Mouse (Mus musculus) layer of hippocampus, postnatal 14 days (tissue): Measurements from ENCODE around the gene Rps11. TPM values are rescaled to one million over a fixed set of nuclear protein-coding genes. Genes with fewer than 3 reads are reported as not detected.
A peak's percentile ranks its signal among the peaks of the same experiment; 100 is the strongest.
"Not testable (repeated sequence)": the region's sequence is repeated elsewhere in the genome, so short reads cannot be mapped to it uniquely, and the experiment has no call there.

Experiments
- DNase-seq, 2 experiments: peaks; one replicate each; pipeline ENCODE4 v3.0.0; 2021 to 2022; ENCODE audit warnings: low spot score in 2 of 2, mixed read lengths in 1 of 2
- total RNA-seq, 2 experiments: library from RNA; stranded (reverse); gene quantifications; 2 replicates each; pipeline ENCODE4 v1.2.3; 2021

Rps11 gene
- total RNA-seq, 2 experiments from 2014 or later = 427 to 461 TPM

DNA sequence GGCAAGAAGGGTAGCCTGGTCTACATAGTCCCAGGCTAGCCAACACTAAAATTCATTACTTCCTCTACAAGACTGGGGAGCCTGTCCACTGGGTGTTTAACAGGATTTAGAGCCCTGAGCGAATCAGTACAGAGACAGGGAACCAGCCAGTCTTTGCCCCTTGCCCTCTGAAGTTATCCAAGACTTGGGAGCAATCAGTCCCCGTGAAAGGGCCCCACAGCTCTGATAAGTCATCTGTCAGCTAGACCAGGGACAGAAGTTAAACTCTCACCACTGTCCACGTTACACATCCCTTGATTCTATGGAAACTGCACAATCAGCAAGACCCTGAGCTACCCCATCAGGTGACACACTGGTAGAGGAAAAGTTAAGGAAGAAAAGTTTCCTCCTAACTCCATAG is 11.7 kb downstream of the Rps11 start:
- no peak for DNase-seq

DNA sequence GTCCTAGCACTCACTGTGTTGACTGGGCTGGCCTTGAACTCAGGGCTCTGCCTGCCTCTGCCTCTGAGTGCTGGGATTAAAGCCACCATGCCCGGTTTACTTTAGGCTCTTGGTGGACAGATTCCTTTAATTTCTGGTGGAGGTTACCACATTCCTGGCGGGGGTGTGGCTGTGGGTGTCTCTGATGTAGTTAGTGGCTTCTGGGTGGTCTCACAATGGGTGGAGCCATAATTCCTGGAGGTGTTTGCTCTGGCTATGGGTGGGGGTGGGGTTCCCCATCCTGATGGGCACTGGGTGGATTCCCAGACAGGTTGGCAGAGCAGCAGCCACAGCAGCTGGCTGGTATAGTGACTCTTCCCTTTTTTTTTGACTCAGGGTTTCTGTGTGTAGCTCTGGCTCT is 12.3 kb downstream of the Rps11 start:
- no peak for DNase-seq

DNA sequence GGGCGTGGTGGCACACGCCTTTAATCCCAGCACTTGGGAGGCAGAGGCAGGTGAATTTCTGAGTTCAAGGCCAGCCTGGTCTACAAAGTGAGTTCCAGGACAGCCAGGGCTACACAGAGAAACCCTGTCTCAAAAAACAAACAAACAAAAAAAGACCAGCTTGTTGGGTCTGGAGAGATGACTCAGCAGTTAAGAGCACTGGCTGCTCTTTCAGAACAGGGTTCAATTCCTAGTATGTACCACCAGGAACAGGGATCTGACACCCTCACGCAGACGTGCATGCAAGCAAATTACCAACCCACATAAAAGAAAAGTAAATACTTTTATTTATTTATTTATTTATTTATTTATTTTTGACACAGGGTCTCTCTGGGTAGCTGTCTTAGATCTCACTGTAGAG is 14.2 kb downstream of the Rps11 start:
- DNase-seq = not testable (repeated sequence)

DNA sequence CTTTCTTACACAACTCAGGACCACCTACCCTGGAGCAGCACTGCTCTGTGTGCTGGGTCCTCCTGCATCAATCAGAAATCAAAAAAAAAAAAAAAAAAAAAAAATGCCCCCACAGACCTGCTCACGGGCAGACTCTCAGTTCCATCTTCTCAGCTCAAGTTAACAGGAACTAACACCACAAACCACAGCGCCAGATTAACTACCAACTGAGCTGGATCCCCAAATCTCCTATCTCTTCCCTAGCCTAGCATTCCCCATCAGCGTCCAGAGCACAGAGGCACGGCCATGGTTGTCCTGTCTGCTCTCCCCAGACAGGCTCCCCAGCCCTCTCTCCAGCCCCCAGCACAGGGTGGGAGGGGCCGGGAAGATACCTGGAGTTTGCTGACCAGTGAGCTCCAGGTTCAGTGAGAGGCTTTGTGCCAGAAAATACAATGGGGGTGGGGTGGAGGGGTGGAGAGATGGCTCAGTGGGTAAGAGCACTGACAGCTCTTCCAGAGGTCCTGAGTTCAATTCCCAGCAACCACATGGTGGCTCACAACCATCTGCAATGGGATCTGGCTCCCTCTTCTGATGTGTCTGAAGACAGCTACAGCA is 17.1 kb downstream of the Rps11 start:
- no peak for DNase-seq

DNA sequence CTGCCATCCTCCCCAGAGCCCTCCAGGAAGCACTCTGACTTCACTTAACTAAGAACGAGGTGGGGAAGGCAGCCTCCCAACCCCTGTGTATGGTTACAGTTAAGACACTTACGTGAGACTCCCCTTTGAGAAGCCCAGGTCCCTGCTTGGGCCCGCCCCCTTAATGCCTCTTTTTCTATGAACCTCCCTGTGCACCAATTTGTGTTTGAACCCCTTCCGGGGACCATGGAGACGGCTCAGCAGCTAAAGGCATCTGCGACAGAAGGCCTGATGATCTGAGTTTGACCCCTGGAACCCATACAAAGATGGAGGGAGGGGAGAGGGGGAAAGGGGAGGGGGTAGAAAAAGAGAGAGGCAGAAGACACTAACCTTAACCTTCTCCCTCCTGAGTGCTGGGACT is 17.8 kb downstream of the Rps11 start:
- DNase-seq = no peak

DNA sequence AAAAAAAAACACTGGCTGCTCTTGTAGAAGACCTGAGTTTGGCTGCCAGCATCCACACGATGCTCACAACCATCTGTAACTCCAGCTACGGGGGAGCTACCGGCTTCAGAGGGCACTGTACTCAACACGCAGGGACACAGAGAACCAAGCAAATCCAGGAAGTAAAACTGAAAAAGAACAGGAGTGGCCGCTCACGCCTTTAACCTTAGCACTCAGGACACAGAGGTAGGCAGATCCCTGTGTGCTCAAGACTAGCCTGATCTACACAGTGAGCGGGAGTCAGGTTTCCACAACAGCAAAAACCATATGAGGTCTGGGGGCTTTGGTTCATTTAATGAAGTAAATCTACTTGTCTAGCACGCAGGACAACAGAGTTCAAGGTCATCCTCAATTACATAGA is 18.7 kb downstream of the Rps11 start:
- no peak for DNase-seq

DNA sequence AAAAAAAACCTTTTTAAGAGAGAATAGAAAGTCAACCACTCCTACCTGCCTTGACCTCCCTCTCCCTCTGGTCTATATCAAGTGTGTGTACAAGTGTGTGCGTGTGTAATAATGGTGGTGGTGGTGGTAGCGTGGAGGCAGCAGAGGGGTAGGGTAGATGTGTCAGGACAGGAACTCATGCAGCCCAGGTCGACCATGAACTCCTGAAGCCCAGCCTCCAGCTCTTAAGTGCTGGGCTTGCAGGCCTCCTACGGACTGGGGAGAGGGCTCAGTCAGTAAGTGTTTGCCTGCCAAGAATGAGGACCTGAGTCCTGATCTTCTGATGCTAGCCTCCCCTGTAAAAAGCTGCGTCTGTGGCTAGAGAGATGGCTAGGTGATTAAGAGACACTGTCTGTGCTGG is 19.3 kb downstream of the Rps11 start:
- DNase-seq = no peak

DNA sequence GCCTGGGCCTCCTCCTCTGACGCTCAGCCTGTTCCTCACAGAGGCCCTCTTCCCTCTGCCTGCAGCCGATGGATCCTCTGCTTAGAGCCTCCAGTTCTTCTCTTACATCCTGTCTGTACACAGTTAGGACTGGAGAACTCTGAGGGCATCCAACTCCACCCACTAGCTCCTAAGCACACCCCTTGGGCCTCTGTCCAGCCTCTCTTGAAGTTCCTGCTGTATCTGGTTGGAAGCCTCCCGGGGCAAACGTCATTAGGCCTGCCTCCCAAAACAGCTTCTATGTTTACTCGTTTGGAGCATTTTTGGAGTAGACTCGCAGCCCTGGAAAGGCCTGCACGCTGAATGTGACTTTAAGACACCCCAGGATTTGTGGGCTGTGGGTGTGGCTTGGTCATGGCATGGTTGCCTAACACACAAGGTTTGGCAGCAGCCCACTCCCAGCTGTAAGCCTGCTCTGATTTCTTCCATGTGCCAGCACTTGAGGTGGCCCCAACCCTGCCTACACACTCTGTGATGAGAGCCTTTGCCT is 20.5 kb downstream of the Rps11 start, which contains the start of gene Fcgrt:
Gene Fcgrt (minus strand): TSS at position 200 of the 529 bp plus-strand sequence.
- peak in 1 of 2 experiments; percentile 67 for DNase-seq

DNA sequence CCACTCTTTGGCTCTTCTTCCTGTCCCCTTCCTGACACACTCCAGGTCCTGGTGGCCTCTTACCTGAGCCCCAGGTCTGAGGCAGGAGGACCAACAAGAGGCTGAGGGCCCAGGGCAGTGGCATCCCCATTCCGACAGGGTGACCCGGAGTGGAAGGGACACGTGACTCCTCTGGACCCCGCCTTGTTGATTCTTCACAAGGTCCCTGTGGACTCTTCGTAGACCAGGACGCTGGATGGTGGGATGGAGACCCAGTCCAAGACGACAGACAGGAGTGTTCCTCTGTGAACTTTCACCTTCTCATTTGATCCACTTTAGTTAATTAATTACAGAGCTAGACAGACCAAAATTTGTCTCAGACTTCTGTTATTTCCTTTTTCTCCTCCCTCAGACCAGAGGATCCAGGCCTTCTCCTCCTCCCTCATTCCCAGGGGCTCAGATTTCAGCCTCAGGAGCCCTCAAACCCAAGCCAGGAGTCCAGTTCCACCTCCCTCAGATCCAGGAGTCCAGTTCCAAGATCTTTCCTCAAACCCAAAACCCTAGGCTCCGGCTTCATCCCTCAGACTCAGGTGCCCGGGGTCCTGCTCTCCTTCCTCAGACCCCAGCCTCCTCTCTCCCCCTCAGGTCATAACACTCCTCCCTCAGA is 21.2 kb downstream of the Rps11 start:
- DNase-seq = no peak

DNA sequence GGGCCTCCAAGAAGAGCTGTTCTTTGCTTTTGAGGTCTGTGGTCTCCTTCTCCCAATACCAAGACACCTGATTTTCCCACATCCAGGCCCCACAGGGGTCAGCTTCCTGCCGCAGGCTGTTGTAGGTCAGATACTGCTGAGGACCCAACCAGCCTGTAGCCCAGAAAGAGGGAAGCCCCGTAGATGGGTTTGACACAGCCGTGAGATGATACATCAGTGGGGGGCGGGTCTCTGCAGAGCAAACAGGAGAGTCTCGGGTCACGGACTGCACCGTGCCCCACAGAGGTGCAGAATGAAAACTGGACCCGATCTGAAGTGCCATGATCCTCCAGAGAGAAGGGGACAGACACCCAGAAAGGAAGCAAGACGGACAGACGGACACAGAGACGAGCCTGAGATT is 21.8 kb downstream of the Rps11 start:
- no peak for DNase-seq

DNA sequence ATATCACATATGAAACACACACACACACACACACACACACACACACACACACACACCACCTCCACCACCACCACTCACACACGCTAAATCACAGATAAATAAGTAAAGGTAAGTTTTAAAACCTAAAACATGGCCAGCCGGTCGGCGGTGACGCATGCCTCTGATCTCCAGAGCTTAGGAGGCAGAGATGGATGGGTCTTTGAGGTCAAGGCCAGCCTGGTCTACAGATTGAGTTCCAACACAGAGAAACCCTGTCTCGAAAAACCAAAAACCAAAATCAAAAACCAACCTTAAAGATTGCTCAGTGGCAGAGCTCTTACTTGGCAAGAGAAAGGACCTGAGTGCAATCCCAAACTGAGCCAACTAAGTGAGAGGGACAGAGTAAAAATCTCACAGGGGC is 24.2 kb downstream of the Rps11 start:
- no peak for DNase-seq

DNA sequence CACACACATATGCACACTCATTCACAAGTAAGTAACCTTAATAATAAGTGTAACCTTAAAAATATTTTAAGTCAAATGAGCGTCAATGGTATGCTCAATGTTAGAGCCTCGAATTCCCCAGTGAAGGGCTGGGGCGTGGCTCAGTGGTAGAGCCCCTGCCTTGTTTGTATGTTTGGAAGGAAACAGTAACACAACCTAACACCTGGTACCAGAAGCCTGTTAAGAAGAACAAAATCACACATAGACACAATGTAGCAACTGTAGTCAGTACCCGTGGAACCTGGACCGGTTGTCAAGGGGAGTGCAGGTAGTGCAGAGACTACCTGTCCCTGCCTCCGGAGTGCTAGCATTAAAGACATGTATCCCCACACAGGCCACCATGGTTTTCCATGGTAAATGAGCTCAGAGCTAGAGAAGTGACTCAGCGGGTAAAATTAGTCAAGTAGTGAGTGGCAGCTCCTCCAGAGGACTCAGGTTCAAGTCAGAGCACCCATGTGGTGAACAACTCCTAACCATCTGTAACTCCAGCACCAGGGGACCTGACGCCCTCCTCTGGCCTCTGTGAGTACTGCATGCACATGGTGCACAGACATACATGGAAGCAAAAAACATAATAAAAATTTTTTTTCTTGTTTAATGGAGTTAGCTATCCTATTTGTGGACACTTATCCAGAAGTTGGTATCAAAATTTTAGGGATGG is 25.5 kb downstream of the Rps11 start:
- DNase-seq = no peak

DNA sequence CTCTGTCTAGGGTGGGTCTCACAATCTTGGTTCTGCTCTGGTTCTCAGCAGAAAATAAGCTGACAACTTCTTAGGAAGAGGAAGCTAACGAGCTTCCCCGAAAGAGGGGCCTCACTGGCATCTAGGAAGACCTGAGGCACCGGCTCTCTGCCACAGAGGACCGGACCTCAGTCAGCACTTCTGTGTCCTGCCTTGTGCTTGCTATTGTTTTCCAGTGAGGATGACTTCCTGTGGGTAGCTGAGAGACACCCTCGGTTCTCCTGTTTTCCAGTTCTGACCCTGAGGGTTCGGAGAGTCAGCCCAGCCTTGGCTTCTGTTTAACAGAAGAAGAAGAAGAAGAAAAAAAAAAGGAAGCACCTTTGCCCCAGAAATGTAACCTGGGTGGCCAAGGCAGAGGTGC is 26.8 kb downstream of the Rps11 start:
- DNase-seq = no peak

DNA sequence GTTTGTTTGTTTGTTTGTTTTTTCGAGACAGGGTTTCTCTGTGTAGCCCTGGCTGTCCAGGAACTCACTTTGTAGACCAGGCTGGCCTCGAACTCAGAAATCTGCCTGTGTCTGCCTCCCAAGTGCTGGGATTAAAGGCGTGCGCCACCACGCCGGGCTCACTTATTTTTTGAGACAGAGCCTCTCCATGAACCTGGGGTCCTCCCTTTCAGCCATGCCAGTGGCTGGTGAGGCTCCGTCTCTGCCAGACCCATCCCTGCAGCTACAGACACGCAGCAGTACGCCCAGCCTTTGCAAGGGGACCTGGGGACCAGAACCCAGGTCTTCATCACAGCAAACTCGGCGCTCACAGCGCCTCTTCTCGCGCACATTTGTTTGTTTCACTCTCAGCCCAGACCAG is 28.3 kb downstream of the Rps11 start:
- DNase-seq = not testable (repeated sequence)

DNA sequence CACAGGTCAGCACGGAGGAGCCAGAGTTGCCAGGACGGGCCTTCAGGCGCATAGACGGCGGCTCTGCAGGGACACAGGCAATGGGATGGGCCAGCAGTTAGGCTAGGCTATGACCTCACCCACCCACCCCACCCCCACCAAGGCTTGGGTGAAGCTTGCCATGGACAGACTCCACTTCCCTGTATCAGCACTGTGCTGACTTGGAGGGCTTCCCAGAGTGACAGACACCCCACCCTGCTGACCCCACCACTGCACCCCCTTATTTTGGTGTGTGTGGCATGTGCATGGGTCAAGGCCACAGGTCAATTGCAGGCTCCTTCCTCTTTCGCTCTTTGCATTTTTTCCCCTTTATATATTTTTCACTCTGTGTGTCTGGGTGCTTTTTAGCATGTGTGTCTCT is 28.9 kb downstream of the Rps11 start:
- no peak for DNase-seq

DNA sequence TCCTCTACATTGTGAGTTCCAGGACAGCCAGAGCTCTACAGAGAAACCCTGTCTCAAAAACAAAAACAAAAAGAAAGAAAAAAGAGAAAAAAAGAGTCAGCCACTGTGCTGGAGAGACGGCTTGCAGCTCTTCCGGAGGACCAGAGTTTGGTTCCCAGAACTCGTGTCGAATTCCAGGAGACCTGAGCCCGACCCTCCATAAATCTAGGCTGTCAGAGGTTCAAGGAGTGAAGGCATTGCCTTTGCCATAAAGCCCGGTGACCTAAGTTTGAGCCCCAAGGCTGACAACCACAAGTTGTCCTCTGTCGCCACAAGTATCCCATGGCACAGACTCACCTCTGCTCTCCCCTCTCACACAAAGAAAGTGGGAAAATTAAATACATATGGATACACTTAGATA is 30.1 kb downstream of the Rps11 start:
- no peak for DNase-seq

DNA sequence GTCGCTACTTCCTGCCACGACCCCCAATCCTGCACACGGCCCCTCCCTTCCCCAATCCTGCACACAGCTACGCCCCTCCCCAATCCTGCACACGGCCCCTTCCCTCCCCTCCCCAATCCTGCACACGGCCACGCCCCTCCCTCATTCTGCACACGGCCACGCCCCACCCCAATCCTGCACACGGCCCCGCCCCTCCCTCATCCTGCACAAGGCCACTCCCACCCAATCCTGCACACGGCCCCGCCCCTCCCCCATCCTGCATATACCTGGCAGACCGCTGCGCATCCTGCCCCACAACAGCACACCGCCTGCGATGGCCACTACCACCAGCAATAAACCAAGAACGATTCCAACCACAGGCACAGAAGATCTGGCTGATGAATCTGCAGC is 30.7 kb downstream of the Rps11 start:
- no peak for DNase-seq

DNA sequence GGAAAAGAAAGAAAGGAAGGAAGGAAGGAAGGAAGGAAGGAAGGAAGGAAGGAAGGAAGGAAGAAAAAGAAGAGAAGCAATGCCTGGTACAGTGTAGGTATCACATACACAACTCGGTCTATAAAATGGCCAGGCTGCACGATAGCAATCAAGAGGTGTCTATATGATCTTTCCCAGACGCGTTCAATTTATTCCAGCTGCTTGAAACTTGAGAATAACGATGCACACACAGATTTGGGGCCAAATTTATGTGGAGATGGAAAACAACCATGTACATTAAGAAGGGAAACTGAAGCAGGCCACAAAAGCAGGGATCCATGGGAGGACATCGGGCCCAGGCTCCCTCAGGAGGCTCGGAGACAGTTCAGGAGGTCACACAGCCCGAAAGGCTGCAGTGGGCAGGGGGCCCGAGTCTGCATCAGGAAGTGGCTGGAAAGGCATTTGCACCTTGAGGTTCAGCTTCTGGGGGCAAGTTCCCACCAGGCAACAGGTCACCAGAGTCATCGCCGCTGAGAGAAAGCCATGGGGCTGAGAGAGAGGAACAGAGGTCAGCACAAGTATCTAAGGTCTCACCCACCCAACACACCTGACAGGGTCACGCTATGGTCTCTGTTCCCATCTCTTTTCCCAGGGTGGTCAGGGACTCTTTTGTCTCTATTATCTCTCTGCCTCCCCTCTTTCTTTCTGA is 31.3 kb downstream of the Rps11 start:
- no peak for DNase-seq

DNA sequence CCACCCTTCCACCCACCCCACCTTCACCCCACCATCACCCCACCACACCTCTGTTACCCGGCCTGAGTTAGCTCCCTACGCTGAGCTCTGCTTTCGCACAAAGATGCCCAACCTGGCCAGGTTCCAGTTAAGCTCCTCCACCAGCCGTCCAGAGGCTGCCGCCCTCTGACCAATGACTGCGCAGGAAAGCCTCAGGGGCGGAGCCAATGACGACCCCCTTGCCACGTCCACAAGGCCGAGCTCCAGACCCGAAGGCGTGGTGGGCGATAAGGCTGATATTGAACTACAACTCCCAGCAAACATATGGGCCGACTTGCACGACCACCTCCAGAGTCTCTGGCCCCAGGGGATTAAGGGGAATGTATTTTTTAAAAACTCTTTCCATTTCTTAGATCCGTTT is 32.2 kb downstream of the Rps11 start, which contains the start of gene Rcn3:
Gene Rcn3 (minus strand): TSS at position 174 of the 400 bp plus-strand sequence.
- peak in 1 of 2 experiments; percentile 70 for DNase-seq

DNA sequence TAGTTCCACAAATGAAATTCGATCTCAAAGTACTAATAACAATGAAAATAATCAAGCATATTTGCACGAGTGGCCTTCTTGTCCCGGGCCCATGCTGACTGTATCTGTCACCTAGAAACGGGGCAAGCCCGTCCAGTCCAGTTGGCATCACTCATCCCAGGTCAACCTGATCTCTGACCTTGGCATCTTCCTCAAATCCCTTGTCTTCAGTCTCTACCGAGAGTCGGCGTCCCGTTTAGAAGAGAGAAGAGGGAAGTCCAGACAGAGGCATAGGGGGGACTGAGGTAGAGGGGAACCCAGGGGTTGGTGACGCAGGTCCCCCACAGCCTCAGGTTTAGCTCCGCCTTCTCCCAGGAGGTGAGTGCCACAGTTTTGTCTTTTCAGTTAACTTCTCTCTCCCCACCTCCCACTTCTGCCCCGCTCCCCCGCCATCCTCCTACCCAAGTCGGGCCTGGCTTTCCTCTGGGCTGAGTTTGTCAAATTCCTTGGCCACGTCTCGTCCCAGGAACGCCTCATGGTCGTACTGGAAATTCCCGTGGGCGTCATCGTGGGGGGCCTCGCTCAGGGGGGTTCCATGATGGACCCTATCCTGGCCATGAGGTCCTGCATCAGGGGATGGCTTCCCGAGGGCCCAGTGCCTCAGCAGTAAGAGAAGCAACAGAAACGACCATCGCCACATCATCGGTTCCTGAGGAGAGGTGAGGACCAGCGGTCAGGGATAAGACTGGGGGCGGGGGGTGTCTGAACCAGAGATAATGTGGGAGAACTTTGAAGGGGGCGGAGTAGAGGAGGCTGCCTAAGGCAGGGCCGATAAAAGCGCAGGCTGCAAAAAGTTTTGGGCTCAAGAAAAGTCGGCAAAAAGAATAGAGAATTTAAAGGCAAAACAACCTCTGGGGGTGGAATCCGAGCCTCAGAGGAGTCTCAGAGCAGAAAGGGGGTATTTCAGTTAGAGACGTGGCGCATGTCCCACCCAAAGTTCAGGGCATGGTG is 32.9 kb downstream of the Rps11 start:
- DNase-seq = no peak
